In the genomic region with DNA sequence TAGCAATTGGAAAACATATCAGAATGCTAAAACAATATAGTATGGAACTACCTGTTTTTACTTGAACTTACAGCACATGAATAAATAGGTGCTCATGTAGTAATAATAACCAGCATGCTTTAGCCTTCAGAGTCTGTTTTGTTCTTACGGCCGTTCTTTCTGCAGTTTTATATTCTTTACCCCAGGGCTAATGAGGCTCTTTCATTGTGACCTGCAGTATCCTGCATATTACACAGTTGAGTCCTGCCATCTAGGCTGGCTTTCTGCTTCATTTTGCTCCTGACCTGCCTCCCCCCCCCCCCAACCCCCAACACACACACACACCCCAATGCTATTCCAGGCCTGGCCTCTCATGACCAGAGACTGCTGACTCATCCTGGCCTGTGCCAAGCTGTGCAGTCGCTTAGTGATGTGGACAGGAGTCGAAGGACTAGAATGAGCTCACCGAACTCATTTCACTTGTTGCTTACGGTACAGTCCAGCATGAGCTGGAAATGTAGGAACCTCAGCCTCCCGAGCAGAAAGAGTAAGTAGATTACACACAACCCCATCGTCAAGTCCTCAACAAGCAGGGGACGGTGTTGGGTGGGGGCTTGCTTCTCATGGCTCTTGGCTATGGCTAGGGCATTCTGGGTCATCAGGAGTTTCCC, we compare ENCODE assay signal across 8 mouse cellular contexts.
DNase-seq lines count a peak whose midpoint lies in the region; ATAC-seq and TF ChIP-seq lines count a peak whose summit lies in the region.

No protein-coding gene starts in this region.

- ATAC-seq in embryonic facial prominence, embryonic 15.5 days (ENCODE audit: insufficient number of reproducible peaks, low FRiP score, low TSS enrichment, low read depth) = peak; percentile 67; the same call in 1 of the 2 replicates
- peak; percentile 93 for ATAC-seq in heart, postnatal 0 days (ENCODE audit: insufficient read depth, low read depth)

- H3K27ac ChIP-seq in embryonic facial prominence, embryonic 15.5 days (replicated peaks) = peak overlapping the region; percentile 82; the same call in 1 of the 2 replicates
- peak overlapping the region; percentile 98 for H3K27ac ChIP-seq in heart, postnatal 0 days (ENCODE audit: low read depth)

- WGBS in embryonic facial prominence, embryonic 15.5 days = 77% methylated on average over 9 of the region's 9 CpGs
- WGBS in heart, postnatal 0 days = 19% methylated on average over 9 of the region's 9 CpGs

- no peaks in the 10 kb centered on the region for H3K9me3 ChIP-seq in embryonic facial prominence, embryonic 15.5 days (replicated peaks)
- no peaks in the 10 kb centered on the region for H3K9me3 ChIP-seq in heart, postnatal 0 days (replicated peaks; ENCODE audit: control insufficient read depth, low read length)

- no peaks in the 10 kb centered on the region for H3K27me3 ChIP-seq in embryonic facial prominence, embryonic 15.5 days
- no peaks in the 10 kb centered on the region for H3K27me3 ChIP-seq in heart, postnatal 0 days (ENCODE audit: control insufficient read depth, insufficient read depth, low read length)

- peak; percentile 41 for DNase-seq in cerebellum, adult 11-12 months
- no peak for DNase-seq in cerebellum, adult 9-10 months
- peak; percentile 83 for DNase-seq in MN1 (ENCODE audit: low spot score)
- DNase-seq in heart, postnatal 0 days (ENCODE audit: low spot score) = peak; percentile 92
- DNase-seq in kidney, postnatal 4 days = peak; percentile 68 to 78
- peak; percentile 80 for DNase-seq in ovary, adult 18-20 months (ENCODE audit: low spot score)
- DNase-seq in spleen, postnatal 14 days (ENCODE audit: low spot score in 2 of 2) = no peak

- H3K4me2 ChIP-seq in embryonic facial prominence, embryonic 15.5 days (replicated peaks) = no peak overlapping the region
- peak overlapping the region; percentile 71 for H3K4me2 ChIP-seq in heart, postnatal 0 days (ENCODE audit: low read depth, low read length)

- no peaks in the 10 kb centered on the region for H3K36me3 ChIP-seq in embryonic facial prominence, embryonic 15.5 days
- H3K36me3 ChIP-seq in heart, postnatal 0 days (replicated peaks; ENCODE audit: control insufficient read depth, insufficient read depth, low read length) = no peaks in the 10 kb centered on the region

- H3K4me3 ChIP-seq in embryonic facial prominence, embryonic 15.5 days (replicated peaks) = no peak overlapping the region
- peak overlapping the region; percentile 46 for H3K4me3 ChIP-seq in heart, postnatal 0 days (ENCODE audit: low read depth, low read length)

- H3K9ac ChIP-seq in embryonic facial prominence, embryonic 15.5 days = no peak overlapping the region
- peak overlapping the region; percentile 60 for H3K9ac ChIP-seq in heart, postnatal 0 days (replicated peaks; ENCODE audit: low read depth, low read length)

- peaks cover 19% of the 10 kb centered on the region for H3K4me1 ChIP-seq in embryonic facial prominence, embryonic 15.5 days
- H3K4me1 ChIP-seq in heart, postnatal 0 days (ENCODE audit: control insufficient read depth, insufficient read depth) = peaks cover 18% of the 10 kb centered on the region; the same call in 1 of the 2 replicates

- no peak for TF ChIP-seq CTCF in heart, postnatal 0 days (IDR thresholded peaks at IDR 0.05; ENCODE audit: low read depth)

- TF ChIP-seq EP300 in heart, postnatal 0 days (IDR thresholded peaks at IDR 0.05; ENCODE audit: low read depth) = 0 out of 2 replicates have a peak, but pooled peaks have one; percentile 31

Comparison
In these comparisons a context has a peak if more than half of its experiments do, and no peak if none do; other contexts are left out.
1. DNase-seq: peak in cerebellum, adult 11-12 months (single experiment), MN1 (single experiment), heart, postnatal 0 days (single experiment), kidney, postnatal 4 days (2 of 2) and ovary, adult 18-20 months (single experiment); none in cerebellum, adult 9-10 months (single experiment) and spleen, postnatal 14 days (0 of 2).